In genomic region chr19:42045269-42046102, GRCm38 (mm10) we compare ENCODE assay signal across 7 mouse cellular contexts. TPM values are rescaled to one million over a fixed set of nuclear protein-coding genes. Genes with fewer than 3 reads are reported as not detected.
A peak's percentile ranks its signal among the peaks of the same experiment; 100 is the strongest.
DNase-seq lines count a peak whose midpoint lies in the region; ATAC-seq and TF ChIP-seq lines count a peak whose summit lies in the region.

Gene Hoga1 (plus strand): TSS chr19:42045610.

- no peak within 1 kb of the TSS for H3K4me3 ChIP-seq in cerebellum, adult 2 months (replicated peaks; ENCODE audit: insufficient read depth, low read depth, low read length)
- peak within 1 kb of the TSS; percentile 18 for H3K4me3 ChIP-seq in hindbrain, embryonic 11.5 days (ENCODE audit: low read depth, low read length)
- peak within 1 kb of the TSS; percentile 28 for H3K4me3 ChIP-seq in macrophage (ENCODE audit: inconsistent target)

- 29% methylated on average over 23 of the region's 23 CpGs for WGBS in cerebellum, adult 2 months
- 28% methylated on average over 23 of the region's 23 CpGs for WGBS in hindbrain, embryonic 11.5 days
- WGBS in macrophage (ENCODE audit: missing documents): 43% methylated on average over 23 of the region's 23 CpGs

- H3K27me3 ChIP-seq in cerebellum, adult 2 months (ENCODE audit: control insufficient read depth, insufficient read depth, low read length): no peaks in the 10 kb centered on the region
- no peaks in the 10 kb centered on the region for H3K27me3 ChIP-seq in hindbrain, embryonic 11.5 days (ENCODE audit: control insufficient read depth, insufficient read depth, low read length)

- DNase-seq in R1 (ENCODE audit: low read depth, low spot score): peak; percentile 96
- DNase-seq in cerebellum, adult 2 months: peak; percentile 53 to 63
- peak; percentile 76 for DNase-seq in hindbrain, embryonic 11.5 days (ENCODE audit: low spot score)
- peak; percentile 49 to 61 for DNase-seq in layer of hippocampus, postnatal 14 days (ENCODE audit: low spot score in 2 of 2)
- DNase-seq in right cerebral cortex, postnatal 14 days: peak; percentile 63

- H3K4me2 ChIP-seq in hindbrain, embryonic 11.5 days (replicated peaks; ENCODE audit: low read depth, low read length): peak within 1 kb of the TSS; percentile 39

- no peaks in the 10 kb centered on the region for H3K9me3 ChIP-seq in hindbrain, embryonic 11.5 days (ENCODE audit: control insufficient read depth, low read length)

- H3K4me1 ChIP-seq in cerebellum, adult 2 months (ENCODE audit: control insufficient read depth, insufficient read depth, low read length): no peaks in the 10 kb centered on the region
- H3K4me1 ChIP-seq in hindbrain, embryonic 11.5 days (replicated peaks; ENCODE audit: control insufficient read depth, insufficient read depth, low read length): no peaks in the 10 kb centered on the region

- peak; percentile 62 for ATAC-seq in frontal cortex, adult (ENCODE audit: low TSS enrichment)
- ATAC-seq in hindbrain, embryonic 11.5 days (ENCODE audit: low FRiP score): peak; percentile 87

- H3K36me3 ChIP-seq in hindbrain, embryonic 11.5 days (ENCODE audit: control insufficient read depth, insufficient read depth, low read length): no peaks in the 10 kb centered on the region
- no peaks in the 10 kb centered on the region for H3K36me3 ChIP-seq in macrophage (ENCODE audit: inconsistent target)

- TF ChIP-seq POLR2A in cerebellum, adult 2 months (IDR thresholded peaks at IDR 0.05; ENCODE audit: borderline replicate concordance, insufficient read depth, low read length): no peak

- no peaks in the 10 kb centered on the region for H3K79me2 ChIP-seq in macrophage (ENCODE audit: inconsistent target)

- no peak within 1 kb of the TSS for H3K27ac ChIP-seq in cerebellum, adult 2 months (ENCODE audit: insufficient read depth, low read length)
- no peak within 1 kb of the TSS for H3K27ac ChIP-seq in hindbrain, embryonic 11.5 days (ENCODE audit: low read depth, low read length)
- H3K27ac ChIP-seq in macrophage: no peak within 1 kb of the TSS

- peak; percentile 52; the same call in 1 of the 2 replicates for TF ChIP-seq CTCF in cerebellum, adult 2 months (IDR thresholded peaks at IDR 0.05; ENCODE audit: borderline replicate concordance, insufficient read depth, low read depth, low read length)

- peak within 1 kb of the TSS; percentile 27; the same call in 1 of the 2 replicates for H3K9ac ChIP-seq in hindbrain, embryonic 11.5 days (ENCODE audit: low read depth, low read length)

RNA-seq across cellular contexts. Expression of gene Hoga1, which starts in this region (rescaled TPM):
- 2.2 and 2.4 TPM in 2 replicates for polyA plus RNA-seq in cerebellum, adult 2 months (2012; rRNA removed)
- polyA plus RNA-seq in hindbrain, embryonic 11.5 days (2014; fragmentation: Nextera tagmentation; extraction: Ambion mirVana): 0.67 and 1.1 TPM in 2 replicates
- total RNA-seq in layer of hippocampus, postnatal 14 days (2021): 1 to 10 TPM; 7.3 to 9.8 TPM
- 10 to 100 TPM in 2 of 26 experiments, 1 to 10 TPM in 22, under 1 TPM in 1, not detected in 1; 0.95 to 11.2 (median 3.6) TPM for total RNA-seq in macrophage (2018; cell fraction: chromatin; rRNA removed)
- 1 to 10 TPM; 1.0 to 2.4 (median 1.5) TPM for total RNA-seq in macrophage (2018; cell fraction: cytosol; rRNA removed)
- total RNA-seq in macrophage (2018; cell fraction: nucleus; rRNA removed): 1 to 10 TPM in 25 of 26 experiments, under 1 TPM in 1; 0.92 to 5.1 (median 2.3) TPM
- 1.3 to 2.2 TPM (median 1.9 TPM) in 3 replicates for polyA plus RNA-seq in macrophage (2018)
